Mouse (Mus musculus) heart, adult 2 months (tissue): ENCODE data around the gene Homer2.

Source experiments
- CTCF ChIP-seq: fragments of 200-600 bp; IDR thresholded peaks from 2 replicates; pipeline ENCODE4 v1.8.1; 2022; ENCODE audit warnings: antibody characterized with exemption, mild to moderate bottlenecking, moderate library complexity
- EP300 ChIP-seq: fragments of 200-500 bp; IDR thresholded peaks from 2 replicates; pipeline ENCODE4 v1.6.1; 2011; ENCODE audit warnings: low read depth, low read length, control low read depth; ENCODE audit not compliant: insufficient read depth
- POLR2A ChIP-seq: fragments of 200-500 bp; IDR thresholded peaks from 2 replicates; pipeline ENCODE4 v1.6.1; 2011; ENCODE audit warnings: mild to moderate bottlenecking, low read depth, low read length, control low read depth; ENCODE audit not compliant: insufficient read depth

GRCm38 (mm10) chr7:81719216-81719661 is 11.9 kb upstream of the Homer2 start:
- TF ChIP-seq CTCF = no peak
- TF ChIP-seq POLR2A = no peak
- TF ChIP-seq EP300 = no peak
